Mouse (Mus musculus): ENCODE data around the gene Zdhhc5. TPM values are rescaled to one million over a fixed set of nuclear protein-coding genes. Genes with fewer than 3 reads are reported as not detected.

Gene Zdhhc5
- polyA plus RNA-seq (2015; fragmentation: Nextera tagmentation; extraction: Ambion mirVana): 15.2 and 18.2 TPM in 2 replicates

- Histone ChIP-seq H3K4me3 (ENCODE audit: low read length) (peak within 1 kb of the TSS; percentile 96), H3K9ac (ENCODE audit: low read depth, low read length) (peak within 1 kb of the TSS; percentile 95), H3K9me3 (ENCODE audit: control insufficient read depth, low read length) (no peaks in the 10 kb centered on the region), H3K4me1 (ENCODE audit: control insufficient read depth, insufficient read depth, low read depth, low read length) (peaks cover 12% of the 10 kb centered on the region), H3K27me3 (replicated peaks; ENCODE audit: control insufficient read depth, insufficient read depth, low read length) (no peaks in the 10 kb centered on the region), H3K4me2 (ENCODE audit: low read length) (peak within 1 kb of the TSS; percentile 93), H3K36me3 (ENCODE audit: control insufficient read depth, insufficient read depth, low read length) (peaks cover 8% of the 10 kb centered on the region), H3K27ac (ENCODE audit: low read depth, low read length) (peak within 1 kb of the TSS; percentile 98)
- ATAC-seq: peak; percentile 96
- WGBS: under 1% methylated on average over 97 of the region's 107 CpGs
Measured at GRCm38 (mm10) chr2:84714811-84715561, at the start of gene Zdhhc5. TSS of gene Zdhhc5 (minus strand) at chr2:84715180.

DNA sequence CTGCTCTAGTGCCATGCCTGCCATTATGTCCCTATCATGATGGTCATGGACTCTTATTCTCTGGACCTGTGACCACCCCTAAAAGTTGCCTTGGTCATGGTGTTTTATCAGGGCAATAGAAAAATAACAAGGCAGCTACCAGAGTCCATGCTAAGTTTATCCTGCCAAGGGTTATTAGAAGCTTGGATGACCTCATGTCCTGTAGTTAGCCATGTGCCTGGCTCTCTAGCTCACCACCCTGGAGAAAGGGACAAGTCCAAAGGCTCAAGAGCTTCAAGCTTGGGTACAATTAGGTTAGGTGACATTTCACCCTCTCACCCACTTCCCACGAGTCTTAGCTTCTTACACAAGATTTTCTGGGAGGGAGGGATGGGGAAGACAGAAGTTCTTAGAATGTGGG lies 47.8 kb upstream of the Zdhhc5 start:
- Histone ChIP-seq H3K36me3 (ENCODE audit: control insufficient read depth, insufficient read depth, low read length) (no peaks in the 10 kb centered on the region), H3K9me3 (ENCODE audit: control insufficient read depth, low read length) (no peaks in the 10 kb centered on the region), H3K9ac (ENCODE audit: low read depth, low read length) (no peak overlapping the region), H3K27me3 (replicated peaks; ENCODE audit: control insufficient read depth, insufficient read depth, low read length) (no peaks in the 10 kb centered on the region), H3K4me3 (ENCODE audit: low read length) (no peak overlapping the region), H3K27ac (ENCODE audit: low read depth, low read length) (no peak overlapping the region), H3K4me2 (ENCODE audit: low read length) (no peak overlapping the region), H3K4me1 (ENCODE audit: control insufficient read depth, insufficient read depth, low read depth, low read length) (no peaks in the 10 kb centered on the region)
- ATAC-seq: no peak
- 47% methylated on average over 1 of the region's 1 CpGs for WGBS

DNA sequence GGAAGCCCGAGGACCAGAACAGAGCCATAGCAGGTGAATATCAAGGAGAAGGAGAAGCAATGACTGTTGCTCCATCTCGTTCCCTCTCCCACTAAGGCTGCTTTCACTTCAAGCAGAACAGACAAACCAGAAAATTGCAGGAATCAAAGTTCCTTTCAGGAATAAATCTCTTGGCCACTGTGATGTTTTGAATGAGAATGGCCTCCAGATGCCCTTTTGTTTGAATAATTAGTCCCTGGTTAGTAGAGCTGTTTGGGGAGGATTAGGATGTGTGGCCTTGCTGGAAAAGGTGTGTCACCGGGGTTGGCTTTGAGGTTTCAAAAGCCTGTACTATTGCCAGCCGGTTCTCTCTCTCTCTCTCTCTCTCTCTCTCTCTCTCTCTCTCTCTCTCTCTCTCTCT lies 47.3 kb upstream of the Zdhhc5 start:
- H3K36me3 ChIP-seq (ENCODE audit: control insufficient read depth, insufficient read depth, low read length): no peaks in the 10 kb centered on the region
- H3K27me3 ChIP-seq (replicated peaks; ENCODE audit: control insufficient read depth, insufficient read depth, low read length): no peaks in the 10 kb centered on the region
- H3K9me3 ChIP-seq (ENCODE audit: control insufficient read depth, low read length): no peaks in the 10 kb centered on the region
- no peak overlapping the region for H3K4me2 ChIP-seq (ENCODE audit: low read length)
- H3K27ac ChIP-seq (ENCODE audit: low read depth, low read length): no peak overlapping the region
- no peak overlapping the region for H3K9ac ChIP-seq (ENCODE audit: low read depth, low read length)
- H3K4me3 ChIP-seq (ENCODE audit: low read length): no peak overlapping the region
- 51% methylated on average over 4 of the region's 4 CpGs for WGBS
- H3K4me1 ChIP-seq (ENCODE audit: control insufficient read depth, insufficient read depth, low read depth, low read length): no peaks in the 10 kb centered on the region
- ATAC-seq: no peak

DNA sequence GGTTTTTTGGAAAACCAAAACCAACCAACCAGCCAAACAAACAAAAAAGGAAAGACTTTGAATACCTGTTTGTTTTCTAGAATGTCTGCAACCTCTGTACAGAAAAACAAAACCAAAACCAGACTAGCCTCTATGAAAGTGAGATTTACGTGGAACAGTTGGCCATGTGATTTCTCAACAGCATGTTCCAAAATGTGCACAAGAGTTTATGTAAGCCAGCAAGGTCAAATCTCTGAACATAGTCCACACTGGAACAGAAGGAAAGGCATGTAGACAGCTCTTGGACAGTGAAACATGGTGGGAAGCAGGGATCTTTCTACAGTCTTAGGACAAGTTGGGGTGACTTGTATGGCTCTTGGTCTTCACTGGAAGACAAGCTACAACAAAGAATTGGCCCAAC lies 46.9 kb upstream of the Zdhhc5 start:
- ATAC-seq: no peak

GRCm38 (mm10) chr2:84761309-84761708 lies 46.3 kb upstream of the Zdhhc5 start:
- H3K27ac ChIP-seq (ENCODE audit: low read depth, low read length): no peak overlapping the region

More for the DNA sequence above, 46.9 kb upstream of the Zdhhc5 start:
- H3K4me2 ChIP-seq (ENCODE audit: low read length): no peak overlapping the region
- WGBS: 94% methylated on average over 1 of the region's 1 CpGs
- H3K27ac ChIP-seq (ENCODE audit: low read depth, low read length): no peak overlapping the region
- H3K9me3 ChIP-seq (ENCODE audit: control insufficient read depth, low read length): no peaks in the 10 kb centered on the region
- H3K9ac ChIP-seq (ENCODE audit: low read depth, low read length): no peak overlapping the region
- H3K27me3 ChIP-seq (replicated peaks; ENCODE audit: control insufficient read depth, insufficient read depth, low read length): no peaks in the 10 kb centered on the region
- no peak overlapping the region for H3K4me3 ChIP-seq (ENCODE audit: low read length)
- no peaks in the 10 kb centered on the region for H3K4me1 ChIP-seq (ENCODE audit: control insufficient read depth, insufficient read depth, low read depth, low read length)
- no peaks in the 10 kb centered on the region for H3K36me3 ChIP-seq (ENCODE audit: control insufficient read depth, insufficient read depth, low read length)

DNA sequence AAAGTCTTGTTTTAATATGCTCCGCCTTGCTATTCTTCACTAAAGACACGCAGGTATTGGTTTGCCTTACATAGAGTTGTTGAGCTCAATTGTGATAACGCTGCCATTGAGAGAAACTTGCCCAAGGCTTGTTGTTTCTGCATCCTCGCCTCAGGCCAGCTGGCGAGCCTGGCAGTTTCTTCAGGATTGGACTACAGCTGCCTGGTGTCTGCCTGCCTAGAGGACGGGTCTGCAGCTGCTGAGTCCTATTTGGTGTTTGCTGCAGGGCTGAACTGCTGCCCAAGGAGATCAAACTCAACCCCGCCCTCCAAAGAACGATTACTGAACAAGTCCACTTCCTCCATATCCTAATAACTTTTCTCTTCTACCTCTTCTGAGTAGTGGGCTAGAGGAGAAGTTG lies 45.8 kb upstream of the Zdhhc5 start:
- Histone ChIP-seq H3K4me2 (ENCODE audit: low read length) (no peak overlapping the region), H3K9me3 (ENCODE audit: control insufficient read depth, low read length) (no peaks in the 10 kb centered on the region), H3K4me1 (ENCODE audit: control insufficient read depth, insufficient read depth, low read depth, low read length) (no peaks in the 10 kb centered on the region), H3K9ac (ENCODE audit: low read depth, low read length) (no peak overlapping the region), H3K27me3 (replicated peaks; ENCODE audit: control insufficient read depth, insufficient read depth, low read length) (no peaks in the 10 kb centered on the region), H3K27ac (ENCODE audit: low read depth, low read length) (no peak overlapping the region), H3K4me3 (ENCODE audit: low read length) (no peak overlapping the region), H3K36me3 (ENCODE audit: control insufficient read depth, insufficient read depth, low read length) (no peaks in the 10 kb centered on the region)
- 72% methylated on average over 8 of the region's 8 CpGs for WGBS
- no peak for ATAC-seq

More at GRCm38 (mm10) chr2:84761309-84761708, 46.3 kb upstream of the Zdhhc5 start:
- 85% methylated on average over 3 of the region's 3 CpGs for WGBS
- no peak for ATAC-seq
- Histone ChIP-seq H3K4me2 (ENCODE audit: low read length) (no peak overlapping the region), H3K27me3 (replicated peaks; ENCODE audit: control insufficient read depth, insufficient read depth, low read length) (no peaks in the 10 kb centered on the region), H3K4me3 (ENCODE audit: low read length) (no peak overlapping the region), H3K4me1 (ENCODE audit: control insufficient read depth, insufficient read depth, low read depth, low read length) (no peaks in the 10 kb centered on the region), H3K9ac (ENCODE audit: low read depth, low read length) (no peak overlapping the region), H3K9me3 (ENCODE audit: control insufficient read depth, low read length) (no peaks in the 10 kb centered on the region), H3K36me3 (ENCODE audit: control insufficient read depth, insufficient read depth, low read length) (no peaks in the 10 kb centered on the region)

GRCm38 (mm10) chr2:84758542-84759127 lies 43.7 kb upstream of the Zdhhc5 start:
- no peaks in the 10 kb centered on the region for H3K36me3 ChIP-seq (ENCODE audit: control insufficient read depth, insufficient read depth, low read length)
- no peak overlapping the region for H3K9ac ChIP-seq (ENCODE audit: low read depth, low read length)
- H3K4me1 ChIP-seq (ENCODE audit: control insufficient read depth, insufficient read depth, low read depth, low read length): no peaks in the 10 kb centered on the region
- 6% methylated on average over 2 of the region's 2 CpGs for WGBS
- peak; percentile 76 for ATAC-seq
- no peaks in the 10 kb centered on the region for H3K27me3 ChIP-seq (replicated peaks; ENCODE audit: control insufficient read depth, insufficient read depth, low read length)
- no peaks in the 10 kb centered on the region for H3K9me3 ChIP-seq (ENCODE audit: control insufficient read depth, low read length)
- H3K4me2 ChIP-seq (ENCODE audit: low read length): no peak overlapping the region
- H3K27ac ChIP-seq (ENCODE audit: low read depth, low read length): no peak overlapping the region
- H3K4me3 ChIP-seq (ENCODE audit: low read length): no peak overlapping the region

- H3K9me3 ChIP-seq (ENCODE audit: control insufficient read depth, low read length): no peaks in the 10 kb centered on the region
- WGBS: 55% methylated on average over 7 of the region's 7 CpGs
- H3K27me3 ChIP-seq (replicated peaks; ENCODE audit: control insufficient read depth, insufficient read depth, low read length): no peaks in the 10 kb centered on the region
- no peak overlapping the region for H3K4me2 ChIP-seq (ENCODE audit: low read length)
- H3K27ac ChIP-seq (ENCODE audit: low read depth, low read length): no peak overlapping the region
- no peaks in the 10 kb centered on the region for H3K4me1 ChIP-seq (ENCODE audit: control insufficient read depth, insufficient read depth, low read depth, low read length)
- no peak overlapping the region for H3K9ac ChIP-seq (ENCODE audit: low read depth, low read length)
- no peak overlapping the region for H3K4me3 ChIP-seq (ENCODE audit: low read length)
- H3K36me3 ChIP-seq (ENCODE audit: control insufficient read depth, insufficient read depth, low read length): no peaks in the 10 kb centered on the region
- ATAC-seq: no peak
Measured at GRCm38 (mm10) chr2:84757026-84757682, 42.2 kb upstream of the Zdhhc5 start.

- no peak overlapping the region for H3K27ac ChIP-seq (ENCODE audit: low read depth, low read length)
- H3K9me3 ChIP-seq (ENCODE audit: control insufficient read depth, low read length): no peaks in the 10 kb centered on the region
- no peaks in the 10 kb centered on the region for H3K36me3 ChIP-seq (ENCODE audit: control insufficient read depth, insufficient read depth, low read length)
- WGBS: 88% methylated on average over 5 of the region's 5 CpGs
- ATAC-seq: no peak
- no peaks in the 10 kb centered on the region for H3K27me3 ChIP-seq (replicated peaks; ENCODE audit: control insufficient read depth, insufficient read depth, low read length)
- no peak overlapping the region for H3K4me2 ChIP-seq (ENCODE audit: low read length)
- H3K4me3 ChIP-seq (ENCODE audit: low read length): no peak overlapping the region
- H3K4me1 ChIP-seq (ENCODE audit: control insufficient read depth, insufficient read depth, low read depth, low read length): no peaks in the 10 kb centered on the region
- no peak overlapping the region for H3K9ac ChIP-seq (ENCODE audit: low read depth, low read length)
Measured at GRCm38 (mm10) chr2:84756245-84756644, 41.3 kb upstream of the Zdhhc5 start.
